Mouse (Mus musculus): ENCODE measurements around the gene Fam228b.

DNA sequence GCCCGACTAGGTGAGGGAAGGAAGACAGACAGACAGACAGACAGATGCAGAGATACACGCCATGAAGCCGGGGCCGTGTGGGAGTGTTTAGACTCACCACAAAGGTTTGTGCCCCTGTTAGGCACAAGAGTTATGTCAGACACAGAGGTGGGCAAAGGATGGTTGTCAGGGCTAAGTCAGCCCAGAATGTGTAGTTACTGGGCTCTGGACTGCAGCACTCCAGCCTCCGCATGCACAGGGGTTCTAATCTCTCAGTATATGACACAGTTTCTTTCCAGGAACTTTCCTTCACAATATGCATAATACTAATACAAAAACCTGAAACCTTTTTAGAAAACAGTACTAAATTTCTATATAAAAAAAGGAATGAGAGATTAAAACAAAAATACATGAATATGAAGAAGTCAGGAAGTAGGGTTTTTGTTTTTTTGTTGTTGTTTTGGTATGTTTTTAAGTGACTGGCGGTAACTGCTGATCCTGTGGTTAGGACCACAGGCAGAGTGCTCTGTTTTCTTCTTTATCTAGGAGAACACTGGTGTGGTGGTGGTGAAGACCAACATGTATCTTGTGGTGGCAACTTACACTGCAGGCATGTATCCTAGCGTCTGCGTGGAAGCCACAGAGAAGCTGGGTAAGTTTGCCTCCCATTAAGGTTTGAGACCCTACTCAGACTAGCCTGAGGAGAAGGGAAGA is 6.0 kb upstream of the Fam228b start:
- no peak for TF ChIP-seq POLR2A (IDR thresholded peaks at IDR 0.05; ENCODE audit: insufficient read depth, low read depth, low read length)
- TF ChIP-seq CTCF (IDR thresholded peaks at IDR 0.05; ENCODE audit: insufficient read depth, low read depth, low read length), result no peak

All from olfactory bulb, adult 2 months (tissue).